Mouse (Mus musculus): ENCODE data around the gene Gm14226.
A peak's percentile ranks its signal among the peaks of the same experiment; 100 is the strongest.
"Not testable (repeated sequence)": the region's sequence is repeated elsewhere in the genome, so short reads cannot be mapped to it uniquely, and the experiment has no call there.

Gm14226 gene

DNA sequence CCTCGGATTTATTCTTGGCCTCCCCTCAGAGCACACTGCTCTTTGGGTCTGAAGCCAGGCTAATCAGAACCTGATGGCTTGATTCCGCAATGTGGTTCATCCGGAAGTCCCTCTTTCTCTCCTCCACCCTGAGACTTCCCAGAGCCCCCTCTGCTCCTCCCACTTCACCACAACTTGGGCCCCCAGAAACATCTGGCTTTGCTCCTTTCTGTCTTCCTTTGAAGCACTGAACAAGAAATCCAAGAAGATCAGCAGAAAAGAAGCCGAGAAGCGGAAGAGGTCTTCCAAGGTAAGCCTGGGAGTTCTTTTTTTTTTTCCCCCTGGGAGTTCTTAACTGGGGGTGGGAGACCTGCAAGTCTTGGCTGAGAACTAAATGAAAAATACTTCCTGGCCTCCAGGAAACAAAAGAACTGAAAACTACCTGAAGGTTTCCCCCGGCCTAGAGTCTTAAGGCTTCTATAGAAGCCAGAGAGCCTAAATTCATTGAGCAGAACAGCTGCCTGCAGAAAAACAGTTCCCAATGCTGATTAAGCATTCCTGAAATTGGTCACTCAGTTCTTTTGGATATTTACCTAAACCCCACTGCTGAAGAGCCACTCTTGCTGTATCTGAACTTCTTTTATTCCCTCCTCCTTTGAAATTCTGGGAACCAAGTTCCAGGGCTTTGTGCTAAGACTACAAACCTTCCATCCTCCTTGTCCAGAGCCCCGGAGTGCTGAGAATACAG is 29.5 kb downstream of the Gm14226 start:
- DNase-seq (ENCODE audit: low spot score): no peak

DNA sequence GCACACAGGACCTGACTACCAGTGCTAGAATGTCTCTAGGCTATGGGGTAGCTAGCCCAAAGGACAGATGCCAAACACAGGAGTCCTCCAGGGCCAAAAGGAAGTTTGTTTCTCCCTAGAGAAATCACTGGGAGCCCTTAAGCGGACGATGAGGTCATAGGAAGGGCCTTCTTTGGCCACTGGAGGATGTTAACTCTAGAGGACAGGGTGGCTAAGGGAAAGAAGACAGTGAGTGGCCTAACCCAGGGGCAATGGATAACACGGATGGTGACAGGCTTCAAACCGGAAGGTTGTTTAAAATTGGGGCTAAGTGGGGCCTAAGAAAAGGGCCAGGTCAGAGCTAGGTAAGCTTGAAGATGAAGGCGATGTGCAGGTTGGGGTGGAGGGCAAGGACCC is 32.0 kb downstream of the Gm14226 start:
- DNase-seq (ENCODE audit: low spot score): peak; percentile 86

DNA sequence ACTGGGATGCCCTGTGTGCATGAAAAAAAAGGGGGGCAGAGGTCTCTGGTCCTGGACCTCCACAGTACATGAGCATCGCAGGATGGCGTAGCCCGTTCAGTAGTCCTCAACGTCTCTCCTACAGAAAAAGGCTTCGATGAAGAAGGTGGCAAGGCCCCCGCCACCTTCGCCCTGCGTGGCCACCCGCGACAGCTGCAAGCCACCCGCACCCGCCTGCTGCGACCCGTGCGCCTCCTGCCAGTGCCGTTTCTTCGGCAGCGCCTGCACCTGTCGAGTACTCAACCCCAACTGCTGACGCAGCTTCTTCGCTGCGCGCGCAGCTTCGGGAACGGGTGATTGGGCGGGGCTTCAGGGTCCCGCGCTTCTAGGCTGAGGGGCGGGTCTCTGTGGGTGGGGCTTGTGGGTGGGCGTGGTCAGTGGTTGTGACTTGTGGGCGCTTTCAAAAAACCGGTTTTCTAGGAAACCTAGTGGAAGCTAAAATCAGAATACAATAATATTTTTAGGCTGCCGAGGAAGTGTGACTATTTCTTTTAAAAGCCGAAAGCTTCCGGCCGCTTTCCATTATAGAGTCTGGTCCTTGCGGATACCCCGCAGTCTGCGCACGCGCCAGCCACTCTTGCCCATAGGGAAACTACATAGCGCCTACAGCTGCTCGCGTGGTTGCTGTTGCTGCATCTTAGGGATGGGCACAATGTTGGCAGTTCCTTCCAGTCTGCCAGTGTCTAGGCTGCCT is 32.6 kb downstream of the Gm14226 start:
- DNase-seq (ENCODE audit: low spot score): peak; percentile 98

DNA sequence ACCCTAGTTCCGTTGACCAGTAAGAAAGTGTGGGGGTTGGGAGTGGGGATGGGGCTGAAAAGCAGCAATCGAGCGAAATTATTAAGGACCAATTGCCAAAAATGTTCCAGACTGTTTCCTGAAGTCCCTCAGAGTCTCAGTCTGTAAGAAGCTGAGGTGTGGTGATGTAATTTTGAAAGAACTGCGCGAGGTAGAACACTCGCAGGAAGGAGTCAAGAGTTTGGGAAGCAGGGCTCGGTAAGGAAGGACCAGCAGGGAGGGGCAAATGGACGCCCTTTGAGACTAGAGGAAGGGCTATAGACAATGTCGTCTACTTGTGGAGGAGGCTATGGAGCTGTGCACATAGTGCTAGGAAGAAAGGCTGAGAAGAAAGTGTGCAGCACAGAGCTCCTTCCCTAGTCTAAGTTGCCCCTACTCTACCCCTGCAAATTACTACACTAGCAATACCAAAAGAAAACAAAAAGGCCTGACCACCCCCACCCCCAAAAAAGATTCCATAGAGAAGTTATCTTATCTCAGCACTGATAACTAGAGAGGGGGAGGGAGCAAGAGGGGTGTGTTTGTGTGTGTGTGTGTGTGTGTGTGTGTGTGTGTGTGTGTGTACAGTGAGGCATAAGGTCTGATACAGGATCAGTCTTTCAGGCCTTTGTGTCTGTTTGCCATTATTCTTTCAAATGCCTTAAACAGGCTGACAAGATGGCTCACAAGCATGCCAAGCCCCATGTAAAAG is 33.7 kb downstream of the Gm14226 start:
- DNase-seq (ENCODE audit: low spot score): peak; percentile 57

DNA sequence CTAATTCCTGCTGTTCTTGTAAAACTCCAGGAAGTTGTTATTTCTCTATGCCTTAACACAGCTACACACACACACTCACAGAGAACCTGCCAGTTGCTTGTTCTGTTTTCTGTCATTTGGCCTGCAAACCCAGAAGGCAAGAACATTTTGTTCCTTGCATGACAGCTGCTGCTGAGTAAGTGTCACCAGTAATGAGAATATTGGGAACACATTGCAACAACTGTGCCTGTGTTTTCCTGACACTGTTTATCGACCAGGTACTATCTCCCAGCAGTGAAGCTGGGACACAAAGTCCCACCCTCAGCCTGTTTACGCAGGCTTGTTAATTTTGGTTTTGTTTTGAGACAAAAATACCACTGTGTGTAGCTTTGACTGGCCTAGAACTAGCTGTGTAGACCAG is 34.6 kb downstream of the Gm14226 start:
- peak; percentile 28 for DNase-seq (ENCODE audit: low spot score)

DNA sequence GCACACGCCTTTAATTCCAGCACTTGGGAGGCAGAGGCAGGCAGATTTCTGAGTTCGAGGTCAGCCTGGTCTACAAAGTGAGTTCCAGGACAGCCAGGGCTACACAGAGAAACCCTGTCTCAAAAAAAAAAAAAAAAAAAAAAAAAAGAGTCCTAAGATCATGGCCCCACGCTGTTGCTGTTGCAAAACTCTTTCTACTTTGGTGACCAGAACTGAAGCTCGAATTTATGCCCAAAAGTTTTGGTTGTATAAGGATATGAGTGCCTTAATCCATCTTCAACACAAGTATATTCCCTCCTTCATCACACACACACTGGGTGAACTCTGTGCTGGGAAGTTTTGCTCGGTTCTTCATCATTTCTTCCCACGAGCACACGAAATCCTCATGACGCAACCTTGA is 35.4 kb downstream of the Gm14226 start:
- not testable (repeated sequence) for DNase-seq (ENCODE audit: low spot score)

DNA sequence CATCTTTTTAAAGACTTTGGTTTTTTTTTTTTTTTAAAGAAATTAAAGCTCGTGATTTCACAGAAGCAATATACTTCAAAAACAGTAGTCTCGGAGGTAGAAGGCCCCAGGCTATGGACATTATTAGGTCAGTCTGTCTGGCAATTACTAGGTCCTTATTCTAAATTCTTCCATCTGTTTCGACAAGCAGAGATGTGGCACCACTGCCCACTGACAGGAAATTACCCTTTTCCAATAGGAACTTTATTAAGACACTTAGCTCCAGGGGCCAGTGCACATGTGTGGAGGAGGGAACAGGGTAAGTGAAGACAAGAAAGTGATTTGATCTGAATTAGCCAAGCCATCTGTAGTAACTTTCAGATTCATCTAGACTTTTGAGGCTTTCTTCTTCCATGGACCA is 36.6 kb downstream of the Gm14226 start:
- DNase-seq (ENCODE audit: low spot score): no peak

DNA sequence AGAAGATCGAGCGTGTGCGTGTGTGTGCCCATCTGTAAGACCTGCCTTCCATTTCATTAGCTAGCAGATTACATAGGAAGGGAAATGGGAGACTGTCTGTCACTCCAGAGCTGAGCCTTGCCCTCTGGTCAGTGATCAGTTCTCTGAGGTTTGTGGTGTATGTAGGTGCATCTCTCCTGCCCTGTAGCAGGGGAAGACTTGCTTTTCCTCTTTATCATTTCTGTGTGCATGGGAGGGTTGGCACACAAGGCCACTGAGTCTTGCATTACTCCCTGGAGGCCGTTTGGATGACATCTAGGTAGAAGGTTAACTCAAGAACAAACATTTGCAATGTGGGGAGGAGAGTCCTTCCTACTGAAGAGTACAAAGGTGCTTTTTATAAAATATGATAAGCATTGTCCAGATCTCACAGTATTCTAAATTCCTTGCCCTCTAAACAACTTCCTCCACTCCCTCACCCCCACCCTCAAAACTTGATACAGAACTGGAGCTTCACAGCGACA is 38.1 kb downstream of the Gm14226 start:
- DNase-seq (ENCODE audit: low spot score): no peak

DNA sequence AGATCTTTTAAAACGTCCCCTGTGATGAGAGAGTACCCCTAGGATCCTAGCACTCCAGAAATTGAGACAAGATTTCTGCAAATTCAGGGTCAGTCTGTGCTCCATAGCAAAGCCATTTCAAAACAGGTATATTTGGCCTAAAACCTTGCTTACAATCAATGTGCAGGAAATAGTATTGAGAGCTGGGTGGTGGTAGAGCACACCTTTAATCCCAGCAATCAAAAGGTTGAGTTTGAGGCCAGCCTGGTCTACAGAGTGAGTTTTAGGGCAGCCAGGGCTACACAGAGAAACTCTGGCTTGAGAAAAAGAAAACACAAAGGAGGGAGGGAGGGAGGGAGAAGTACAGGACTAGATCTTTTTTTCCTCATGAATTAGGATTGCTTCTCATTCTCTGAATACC is 39.3 kb downstream of the Gm14226 start:
- no peak for DNase-seq (ENCODE audit: low spot score)

DNA sequence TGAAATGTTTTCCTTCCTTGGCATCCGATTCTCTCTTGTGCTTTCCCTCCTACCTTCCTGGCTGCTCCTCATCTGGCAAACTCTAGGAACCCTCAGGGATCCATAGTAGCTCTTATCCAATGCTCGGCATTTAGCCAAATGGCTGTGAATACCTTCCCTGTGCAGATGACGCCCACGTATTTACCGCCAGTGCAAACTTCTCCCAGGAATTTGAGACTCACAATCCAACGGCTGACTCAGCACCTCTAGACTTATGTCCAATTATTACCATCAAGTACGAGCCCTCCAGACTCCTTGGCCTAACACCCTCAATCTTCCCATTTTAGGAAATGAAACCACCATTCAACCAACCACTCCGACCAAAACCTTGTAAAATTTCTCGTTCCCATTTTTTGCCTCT is 53.0 kb downstream of the Gm14226 start:
- no peak for DNase-seq (ENCODE audit: low spot score)

DNA sequence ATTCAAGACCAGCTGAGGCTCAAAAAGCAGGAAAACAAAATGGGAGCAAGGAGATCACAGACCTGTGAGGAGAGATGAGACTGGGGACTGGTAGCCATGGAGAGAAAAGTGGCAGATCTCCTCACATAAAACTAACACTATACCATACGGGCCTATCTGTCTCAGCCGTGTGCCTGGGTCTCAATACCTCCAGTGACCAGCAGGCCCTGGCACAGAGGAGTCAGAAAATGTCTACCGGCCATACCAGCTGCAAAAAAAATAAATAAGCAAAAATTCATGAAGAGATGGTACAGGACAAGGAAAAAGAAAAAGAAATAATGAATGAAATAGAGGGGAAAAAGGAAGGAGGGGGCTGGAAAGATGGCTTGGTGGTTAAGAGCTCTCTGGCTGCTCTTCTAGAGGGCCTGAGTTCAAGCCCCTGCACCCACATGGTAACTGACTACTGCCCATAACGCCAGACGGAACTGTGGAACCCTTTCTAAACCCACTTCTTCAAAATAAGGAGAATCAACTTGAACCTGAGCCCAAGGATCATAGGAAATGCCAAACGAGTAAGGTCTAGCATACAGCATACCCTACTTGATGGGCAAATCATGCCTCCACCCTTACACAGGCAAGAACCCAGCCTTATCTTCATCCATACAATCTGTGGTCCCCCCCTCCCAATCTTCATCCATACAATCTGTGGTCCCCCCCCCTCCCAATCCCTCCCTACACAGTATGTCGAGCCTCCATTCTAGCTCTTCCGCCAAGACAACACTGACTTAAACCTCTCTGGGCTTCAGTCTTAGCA is 54.5 kb downstream of the Gm14226 start:
- no peak for DNase-seq (ENCODE audit: low spot score)

DNA sequence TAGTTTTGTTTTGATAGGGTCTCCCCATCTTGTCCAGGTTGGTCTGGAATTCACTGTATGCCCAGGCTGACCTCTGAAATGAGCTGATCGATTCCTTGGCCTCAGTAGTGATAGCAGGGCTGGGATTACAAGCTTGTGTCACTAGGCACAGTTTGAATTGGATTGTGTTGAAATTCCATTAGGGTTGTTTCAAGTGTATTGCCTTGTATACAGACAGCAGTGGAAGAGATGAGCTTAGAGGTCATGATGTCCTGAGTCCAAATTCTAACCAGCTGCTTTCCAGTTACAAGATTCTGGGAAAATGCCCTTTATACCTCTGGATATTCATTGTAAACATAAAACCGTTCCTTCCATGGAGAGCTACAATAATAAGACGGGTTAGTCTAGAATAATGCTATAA is 55.3 kb downstream of the Gm14226 start:
- peak; percentile 17 for DNase-seq (ENCODE audit: low spot score)

DNA sequence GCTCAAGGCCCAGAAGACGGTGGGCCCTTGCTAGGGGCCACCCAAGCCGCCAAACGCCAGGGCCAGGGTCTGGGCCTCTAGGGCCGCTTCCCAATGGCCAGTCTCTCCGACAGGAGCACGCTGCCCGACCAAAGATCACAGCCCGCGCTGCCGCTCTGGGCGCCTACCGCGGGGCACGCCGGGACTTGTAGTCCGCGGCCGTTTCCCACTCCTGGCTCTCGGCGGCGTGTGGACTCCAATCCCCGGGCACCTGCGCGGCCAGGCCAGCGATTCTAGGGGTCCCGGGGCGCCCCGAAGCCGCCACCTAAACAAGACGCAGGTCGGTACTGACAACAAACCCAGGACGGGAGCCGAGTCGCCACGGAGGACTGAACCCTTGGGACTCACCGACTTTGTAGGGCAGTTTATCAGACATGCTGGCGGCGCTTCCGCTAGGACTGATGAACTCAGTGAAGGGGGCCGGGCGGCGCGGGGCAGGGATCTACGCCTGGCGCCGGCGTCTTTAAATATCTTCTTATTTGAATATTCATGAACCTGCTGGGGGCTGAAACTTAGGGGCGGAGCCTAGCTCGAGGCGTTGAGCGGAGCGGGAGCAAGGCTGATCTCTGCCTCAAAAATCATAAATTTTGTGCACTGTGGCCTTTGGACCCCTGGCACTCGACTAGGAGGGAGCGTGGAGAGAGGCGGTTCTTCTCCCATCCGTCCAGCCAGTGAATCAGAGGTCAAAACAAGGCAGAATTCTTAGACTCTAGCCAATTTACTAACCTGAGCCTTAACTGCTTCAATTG is 56.1 kb downstream of the Gm14226 start, which contains the start of gene Ahcy:
Gene Ahcy (minus strand): TSS at position 520 of the 788 bp plus-strand sequence.
- peak; percentile 92 for DNase-seq (ENCODE audit: low spot score)

DNA sequence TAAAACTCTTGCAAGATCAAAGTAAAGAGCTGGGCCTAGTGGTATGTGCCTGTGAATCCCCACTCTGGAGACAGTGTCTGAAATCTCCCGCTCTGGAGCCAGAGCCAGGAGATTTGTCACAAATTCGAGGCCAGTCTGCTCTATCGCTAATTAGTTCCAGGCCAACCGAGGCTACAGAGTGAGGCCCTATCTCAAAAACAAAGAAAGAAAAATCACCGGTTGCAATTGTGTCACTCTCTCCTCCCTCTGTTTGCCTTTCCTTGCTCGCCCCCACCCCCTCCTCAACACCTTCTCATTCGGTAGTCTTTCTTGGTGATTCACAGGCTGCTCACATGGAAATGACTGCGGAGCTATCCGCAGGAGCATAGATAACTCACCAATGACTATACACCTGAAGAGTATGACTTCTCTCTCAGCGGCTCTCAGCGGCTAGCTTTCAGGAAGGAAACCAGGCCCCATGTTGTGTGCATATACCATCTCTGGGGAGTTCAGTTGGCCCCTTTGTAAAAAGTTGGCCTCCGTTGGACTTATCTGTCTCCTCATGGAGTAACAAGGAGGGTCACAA is 56.8 kb downstream of the Gm14226 start:
- DNase-seq (ENCODE audit: low spot score): peak; percentile 26

DNA sequence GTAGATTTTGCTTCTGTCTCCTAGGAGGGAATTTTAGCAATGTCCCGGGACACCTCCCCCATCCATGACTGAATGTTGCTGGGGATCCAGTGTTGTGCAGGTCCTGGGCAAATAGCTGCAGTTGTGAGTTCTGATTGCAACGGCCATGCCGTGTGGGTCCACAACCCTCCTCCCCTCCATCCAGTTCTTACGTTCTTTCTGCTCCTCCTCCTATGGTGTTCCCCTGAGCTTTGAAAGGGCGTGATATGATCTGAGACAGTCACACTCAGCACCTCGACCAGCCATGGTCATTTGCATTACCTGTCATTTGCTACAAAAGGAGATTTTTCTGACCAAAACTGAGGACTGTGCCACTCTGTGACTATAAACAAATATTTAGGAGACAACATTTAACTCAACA is 57.6 kb downstream of the Gm14226 start:
- DNase-seq (ENCODE audit: low spot score): no peak

Data from MN1 (cell line).